Mouse (Mus musculus) c-Kit-positive CD71-positive TER-119-positive erythroid progenitor cells, embryonic 14.5 days (primary cell): ENCODE measurements around the gene Gnao1.

Experiments
- DNase-seq: peaks from one replicate; pipeline ENCODE4 v3.0.0-alpha.2; 2013; ENCODE audit warnings: low spot score

Gene Gnao1

DNA sequence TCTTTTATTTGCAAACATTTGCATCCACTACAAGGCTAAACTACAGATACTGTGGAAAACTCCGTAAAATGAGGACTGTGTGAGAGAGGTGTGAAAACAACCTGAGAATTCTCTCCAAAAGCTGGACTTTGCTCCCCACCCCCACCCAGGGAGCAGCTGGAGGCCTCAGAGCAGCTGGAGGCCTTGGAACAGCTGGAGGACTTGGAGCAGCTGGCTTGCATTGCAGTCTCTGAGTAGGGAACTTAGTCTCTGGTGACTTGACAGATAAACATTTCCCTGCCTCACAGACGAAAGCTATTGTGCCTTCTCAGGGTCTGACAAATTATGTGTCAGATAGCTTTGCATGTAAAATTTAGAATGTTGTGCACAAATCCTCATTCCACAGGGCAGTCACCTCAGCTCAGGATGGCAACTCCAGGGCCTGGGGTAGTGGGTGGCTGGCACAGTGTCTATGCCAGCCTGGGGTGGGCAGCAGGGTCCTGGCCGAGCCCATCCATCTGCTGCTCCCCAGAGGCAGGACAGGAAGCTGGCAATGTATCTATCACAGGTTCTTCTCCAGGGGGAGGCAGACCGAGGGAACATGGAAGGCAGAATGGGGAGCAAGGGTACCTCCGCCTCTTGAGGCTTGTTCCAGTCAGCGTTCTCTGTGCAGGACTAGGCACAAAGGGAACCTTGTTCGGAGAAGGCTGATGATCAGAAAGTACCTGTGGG is 87.2 kb downstream of the Gnao1 start:
- DNase-seq: no peak

DNA sequence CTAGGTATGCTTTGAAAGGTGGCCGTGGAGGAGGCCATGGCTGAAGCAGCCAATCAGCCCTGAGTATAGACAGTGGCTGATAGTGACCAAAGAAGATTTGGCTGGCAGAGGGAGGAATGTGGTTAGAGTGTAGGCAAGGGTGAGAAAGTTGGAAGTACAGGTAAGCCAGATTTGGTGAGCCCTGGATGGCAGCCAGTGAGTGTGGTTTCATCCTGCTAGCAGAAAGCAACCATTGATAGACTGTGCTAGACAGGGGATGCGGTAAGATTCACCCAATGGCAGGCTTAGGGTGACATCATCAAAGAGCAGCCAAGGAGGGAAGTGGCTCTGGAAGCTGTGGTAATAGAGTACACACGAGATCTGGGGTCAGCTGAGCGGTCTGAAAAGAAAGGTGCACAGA is 88.8 kb downstream of the Gnao1 start:
- DNase-seq: no peak

DNA sequence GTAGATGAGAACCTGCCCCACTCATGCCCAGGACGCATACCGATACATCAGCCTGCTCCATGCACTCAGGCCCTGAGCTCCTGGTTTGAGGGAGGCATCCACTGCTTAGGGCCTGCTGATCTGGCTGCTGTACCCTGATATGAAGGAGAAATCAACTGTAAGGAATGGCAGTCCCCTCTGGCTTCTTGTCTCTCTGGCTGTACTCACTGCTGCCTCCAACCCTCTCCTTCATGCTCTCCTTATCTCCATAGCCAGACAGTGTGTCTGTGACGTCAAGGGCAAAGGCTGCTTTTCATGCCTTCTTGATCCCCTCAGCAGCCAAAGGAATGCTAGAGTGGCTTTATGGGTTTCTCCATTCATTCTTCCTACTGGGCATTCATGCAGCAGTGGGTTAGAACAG is 92.3 kb downstream of the Gnao1 start:
- DNase-seq: peak; percentile 72

DNA sequence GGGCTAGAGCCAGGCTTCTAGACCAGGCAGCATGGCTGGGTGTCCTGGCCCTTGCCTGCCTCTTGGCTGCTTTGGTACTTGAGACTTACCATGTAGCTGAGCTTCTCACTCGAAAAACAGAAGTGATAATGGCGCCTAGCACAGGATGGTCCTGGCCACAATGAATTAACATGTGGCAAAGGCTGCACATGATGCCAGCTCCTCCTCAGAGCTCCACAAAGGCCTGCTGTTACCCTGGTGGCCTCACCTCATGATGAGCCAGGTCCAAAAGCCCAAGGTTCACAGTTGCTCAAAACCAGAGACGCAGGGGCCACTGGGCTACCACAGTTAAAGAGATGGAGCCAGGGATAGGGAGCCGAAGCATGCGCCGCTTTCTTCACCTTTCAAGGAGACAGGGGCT is 97.2 kb downstream of the Gnao1 start:
- DNase-seq: no peak

DNA sequence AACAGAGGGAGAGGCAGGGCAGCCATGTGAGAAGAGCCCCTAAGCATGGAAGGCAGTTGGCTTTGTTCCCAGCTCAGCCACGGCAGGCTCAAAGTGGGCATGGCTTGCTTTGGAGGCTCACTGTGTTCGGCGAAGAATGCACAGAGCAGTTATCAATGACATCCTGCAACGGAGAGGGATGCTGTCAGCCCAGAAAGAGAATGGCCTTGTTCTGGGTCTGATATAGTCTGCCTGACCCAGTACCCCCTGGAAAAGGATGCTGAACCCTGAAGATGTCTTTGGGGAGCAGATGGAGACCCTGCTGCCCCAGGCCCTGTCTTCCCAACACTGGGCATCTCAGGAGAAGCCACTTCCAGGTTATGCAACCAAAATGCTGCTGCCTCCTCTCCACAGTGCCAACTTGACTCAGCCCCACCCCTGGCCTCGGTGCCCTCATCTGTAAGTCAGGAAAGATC is 98.2 kb downstream of the Gnao1 start:
- no peak for DNase-seq

DNA sequence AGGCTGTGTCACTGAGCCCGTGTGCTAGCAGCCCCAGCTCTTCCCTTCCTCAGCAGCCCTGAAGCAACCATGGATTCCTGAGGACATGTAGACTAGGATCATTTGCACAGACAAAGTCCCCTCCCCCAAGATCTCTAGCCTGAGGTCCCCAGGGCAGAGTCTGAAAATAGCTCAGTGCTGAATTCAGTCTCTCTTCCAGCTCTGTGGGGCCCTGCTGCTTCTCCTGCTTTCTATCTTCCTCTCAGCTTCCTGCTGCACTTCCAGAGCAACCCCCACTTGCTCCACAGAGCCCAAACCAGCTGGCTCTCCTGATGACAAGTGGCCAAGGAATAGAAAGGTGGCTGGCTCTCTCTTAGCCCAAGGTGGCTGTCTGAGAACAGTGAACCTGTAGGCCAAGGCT is 98.8 kb downstream of the Gnao1 start:
- DNase-seq: no peak

DNA sequence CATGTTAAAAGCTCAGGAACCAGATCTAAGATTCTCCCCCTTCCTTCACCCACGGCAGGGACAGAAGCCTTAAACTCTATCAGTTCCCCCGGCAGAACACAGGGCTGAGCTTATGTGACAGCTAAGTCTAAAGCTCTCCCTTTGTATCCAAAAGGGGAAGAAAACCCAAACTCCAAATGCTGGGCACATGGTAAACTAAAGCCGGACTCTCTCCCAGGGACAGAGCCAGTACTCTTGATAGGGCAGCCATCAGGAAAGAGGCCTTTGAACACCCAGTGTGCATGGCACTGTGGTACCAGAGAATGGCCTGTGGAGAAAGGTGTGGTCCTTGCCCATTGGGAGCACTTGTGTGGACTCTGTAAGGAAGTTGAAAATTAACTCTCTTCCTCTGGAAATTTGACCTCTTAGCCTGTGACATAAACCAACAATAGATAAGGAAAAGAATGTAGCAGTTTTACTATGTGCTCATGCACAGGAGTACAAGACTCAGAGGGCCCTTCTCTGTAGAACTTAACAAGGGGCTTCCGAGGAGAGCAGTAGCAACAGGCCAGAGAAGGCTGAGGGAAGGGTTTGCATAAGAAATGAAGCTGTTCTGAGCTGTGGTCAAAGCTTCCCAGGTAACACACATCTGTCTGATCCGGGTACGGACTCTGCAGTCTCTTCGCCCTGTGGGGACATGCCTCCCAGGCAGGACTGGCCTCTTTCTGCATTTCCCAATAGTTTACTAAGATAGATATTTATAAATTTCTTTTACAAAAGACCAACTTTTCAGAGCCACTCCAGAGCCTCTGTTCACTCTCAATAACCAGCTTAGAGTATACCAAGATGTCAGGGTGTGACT is 102.2 kb downstream of the Gnao1 start:
- no peak for DNase-seq

DNA sequence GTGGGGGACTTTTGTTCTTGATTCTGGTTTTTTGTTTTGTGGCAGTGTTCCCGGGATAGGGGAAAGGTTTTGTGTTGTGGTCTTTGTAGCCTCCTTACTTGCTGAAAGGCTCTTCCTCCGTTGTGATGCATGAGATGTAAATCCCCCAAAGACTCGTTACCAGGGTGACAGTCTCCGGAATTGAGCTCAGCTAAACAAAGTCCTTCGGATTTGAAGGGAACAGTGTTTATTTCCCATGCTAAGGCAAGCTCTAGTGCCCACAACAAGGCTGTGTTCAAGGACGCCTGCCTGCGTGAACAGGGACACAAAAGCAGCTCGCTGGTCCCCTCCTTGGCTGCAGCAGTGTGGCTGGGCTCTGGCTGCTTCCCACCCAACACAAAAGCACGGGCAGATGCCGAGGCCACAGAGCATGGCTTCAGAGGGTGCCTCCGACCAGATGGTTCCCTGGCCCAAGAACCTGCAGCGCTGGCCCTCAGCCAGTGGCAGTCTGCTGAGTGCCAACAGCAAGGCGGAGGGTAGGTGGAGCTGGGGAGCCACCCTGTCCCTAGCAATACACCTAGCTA is 108.2 kb downstream of the Gnao1 start:
- no peak for DNase-seq

DNA sequence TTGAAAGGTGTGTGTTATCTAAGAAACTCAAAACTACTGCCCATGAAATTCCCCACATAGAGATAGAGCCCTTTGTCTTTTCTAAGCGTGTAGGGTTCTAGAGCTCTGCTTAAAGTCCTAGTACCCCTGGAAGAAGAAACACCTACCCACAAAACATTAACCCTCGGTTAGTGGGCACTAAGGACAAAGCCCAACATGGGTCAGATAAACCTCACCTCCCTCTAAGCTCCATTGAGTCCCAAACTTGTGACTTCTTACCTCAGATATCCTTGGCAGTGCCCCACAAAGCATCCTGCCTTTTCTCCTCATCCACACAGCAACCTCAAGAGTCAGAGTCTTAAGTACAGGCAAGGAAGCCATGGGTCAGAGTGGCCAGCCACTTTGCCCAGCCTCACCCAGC is 108.8 kb downstream of the Gnao1 start:
- no peak for DNase-seq

DNA sequence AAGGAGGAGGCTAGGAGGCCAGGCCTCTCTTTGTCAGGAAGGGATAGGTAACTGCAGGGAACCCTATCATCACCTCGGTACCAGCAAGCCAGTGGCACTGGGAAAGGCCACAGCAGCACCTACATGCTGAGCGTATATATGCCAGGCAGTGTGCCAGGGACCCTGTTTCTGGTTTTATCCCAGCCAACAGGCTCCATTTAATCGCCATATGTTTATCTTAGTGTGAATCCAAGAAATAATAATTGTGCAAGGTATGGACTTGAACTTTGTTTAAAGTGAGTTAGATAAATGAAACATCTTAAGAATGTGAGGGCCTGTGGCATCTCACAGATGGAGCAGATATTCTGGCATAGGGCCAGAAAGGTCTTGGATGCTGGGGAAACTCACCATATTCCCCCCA is 109.7 kb downstream of the Gnao1 start:
- DNase-seq: no peak

DNA sequence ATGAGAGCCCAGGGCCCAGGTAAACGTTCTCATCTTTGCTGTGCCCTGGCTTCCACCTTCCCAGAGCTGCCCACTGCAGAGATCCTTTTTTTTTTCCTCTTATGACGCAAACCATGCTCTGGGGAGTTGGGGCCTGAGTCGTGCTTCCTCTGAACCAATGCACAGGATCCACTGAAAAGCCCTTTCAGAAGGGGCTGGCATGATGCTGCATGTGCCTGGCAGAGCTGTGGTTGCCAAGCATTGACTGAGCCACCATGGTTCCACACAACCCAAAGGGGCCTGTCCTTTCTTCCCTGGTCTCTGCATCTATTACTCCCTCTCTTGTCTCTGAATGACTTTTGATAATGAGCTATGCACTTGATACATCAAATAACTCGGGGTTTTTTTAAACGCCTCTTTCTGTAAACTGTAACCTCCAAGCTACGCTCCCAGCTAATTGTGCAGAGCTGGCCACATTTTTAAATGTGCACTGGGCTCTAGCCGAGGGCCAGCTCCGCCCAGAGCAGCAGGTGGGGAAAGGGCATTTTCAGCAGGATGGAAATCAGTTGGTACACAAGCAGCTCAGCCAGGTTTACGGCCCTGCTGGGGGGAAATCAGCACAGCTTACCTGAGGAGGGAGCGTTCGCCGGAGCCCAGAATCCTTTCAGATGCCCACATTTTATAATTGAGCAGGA is 110.3 kb downstream of the Gnao1 start:
- DNase-seq: no peak

DNA sequence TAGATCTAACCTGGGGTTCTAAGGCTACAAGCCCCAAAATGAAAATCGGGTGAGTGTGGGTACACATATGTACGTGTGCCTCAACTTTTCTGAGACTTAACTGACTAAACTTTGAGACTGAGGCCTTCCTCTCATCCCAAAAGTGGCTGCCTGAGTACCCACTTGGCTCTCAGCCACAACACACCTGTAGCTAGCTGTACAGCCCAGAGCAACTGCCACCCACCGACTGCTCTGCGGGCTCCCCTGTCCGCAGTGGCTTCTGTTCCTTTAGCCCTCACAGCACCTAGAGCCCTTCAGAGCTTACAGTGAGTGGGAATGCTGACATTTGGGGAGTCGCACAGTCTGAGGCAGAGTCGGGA is 110.8 kb downstream of the Gnao1 start:
- no peak for DNase-seq

DNA sequence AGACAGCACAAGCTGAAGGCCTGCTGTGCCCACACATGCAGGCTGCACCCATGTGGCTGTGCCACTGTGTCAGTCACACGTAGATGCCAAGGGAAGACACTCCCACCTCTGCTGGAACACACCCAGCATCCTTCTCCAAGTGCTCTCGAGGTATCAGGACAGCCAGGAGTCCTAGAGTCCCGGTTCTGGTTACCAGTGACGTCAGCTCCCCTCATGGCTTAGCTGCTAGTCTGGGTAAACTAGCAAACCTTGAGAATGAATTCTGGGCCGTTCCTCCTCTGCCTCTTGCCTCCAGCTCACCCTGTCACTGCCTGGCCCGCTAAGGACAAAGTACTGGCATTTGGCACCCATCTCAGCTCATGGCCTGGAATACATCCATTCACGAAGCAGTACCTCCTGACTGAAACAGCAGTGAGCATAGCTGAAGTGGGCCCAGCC is 114.2 kb downstream of the Gnao1 start:
- DNase-seq: no peak

DNA sequence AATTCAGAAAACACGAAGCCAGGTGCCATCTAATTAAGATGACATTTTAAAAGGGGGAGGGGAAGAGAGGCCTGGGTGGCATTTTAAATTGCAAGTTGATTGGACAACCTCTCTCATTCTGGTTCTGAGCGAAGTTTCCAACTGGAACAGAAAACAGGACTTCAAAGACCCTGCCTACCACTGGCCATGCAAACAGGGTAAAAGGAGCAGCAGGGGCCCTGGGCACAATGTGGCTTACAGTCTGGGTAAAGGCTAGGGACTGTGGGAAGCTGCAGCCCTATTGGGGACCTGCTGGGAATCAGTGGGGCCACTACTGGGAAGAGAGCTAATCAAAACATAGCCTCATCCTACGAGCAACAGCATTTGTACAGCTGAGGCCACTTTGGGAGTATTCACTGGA is 115.7 kb downstream of the Gnao1 start:
- no peak for DNase-seq

DNA sequence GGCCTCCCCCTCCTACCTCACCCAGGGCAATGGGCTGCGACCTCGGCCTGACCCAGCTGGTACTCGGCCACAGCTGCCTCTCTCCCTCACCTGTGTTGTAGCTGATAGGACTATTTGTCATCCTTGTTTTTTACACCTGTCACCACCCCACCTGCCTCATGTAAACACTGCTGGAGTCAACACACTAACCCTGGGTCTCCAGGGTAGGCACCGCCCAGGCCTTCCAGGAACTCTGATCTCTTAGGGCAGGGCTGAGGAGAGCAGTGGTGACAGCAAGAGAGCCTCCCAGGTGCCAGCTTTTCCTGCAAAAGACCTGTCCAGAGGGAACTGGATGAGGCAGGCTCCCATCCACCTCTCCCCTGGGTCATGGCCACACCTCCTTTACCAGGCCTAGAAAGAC is 119.5 kb downstream of the Gnao1 start:
- DNase-seq: no peak

DNA sequence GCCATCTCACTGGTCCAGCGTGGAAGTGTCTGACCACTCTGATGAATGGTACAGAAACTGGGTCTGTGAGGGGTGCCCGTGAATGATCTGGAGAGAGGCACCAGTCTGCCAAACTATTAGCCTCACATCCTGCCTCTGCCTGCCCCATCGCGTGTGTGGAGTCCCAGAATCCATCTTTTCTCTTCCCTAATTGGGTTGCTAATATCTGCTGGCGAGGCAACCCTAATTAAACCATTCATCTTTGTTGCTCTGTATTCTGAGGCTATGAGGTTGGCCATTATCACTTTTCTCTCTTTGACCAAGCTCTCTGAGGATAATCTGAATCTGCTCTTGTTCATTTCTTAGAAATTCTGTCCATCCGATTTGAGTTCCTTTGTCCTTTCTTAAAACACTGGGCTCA is 121.6 kb downstream of the Gnao1 start:
- DNase-seq: no peak

DNA sequence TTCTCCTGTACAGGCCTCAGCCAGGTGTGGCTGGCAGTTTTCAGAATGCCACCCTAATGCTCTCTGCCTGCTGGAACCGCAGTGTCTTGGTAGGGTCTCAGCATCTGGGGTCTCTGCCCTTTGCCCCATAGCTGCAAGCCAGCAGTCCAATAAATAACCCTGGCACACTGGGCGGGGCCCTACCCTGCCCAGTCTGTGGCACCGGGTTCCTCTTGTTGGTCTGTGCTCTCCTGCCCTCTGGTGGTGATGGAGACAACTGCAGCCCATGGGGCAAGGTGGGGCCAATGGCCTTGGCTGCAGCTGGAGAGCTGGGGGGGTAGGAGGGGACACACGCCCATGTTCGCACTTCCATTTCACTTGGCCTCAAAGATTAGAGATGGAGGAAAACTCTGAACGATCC is 123.1 kb downstream of the Gnao1 start:
- DNase-seq: peak; percentile 60

DNA sequence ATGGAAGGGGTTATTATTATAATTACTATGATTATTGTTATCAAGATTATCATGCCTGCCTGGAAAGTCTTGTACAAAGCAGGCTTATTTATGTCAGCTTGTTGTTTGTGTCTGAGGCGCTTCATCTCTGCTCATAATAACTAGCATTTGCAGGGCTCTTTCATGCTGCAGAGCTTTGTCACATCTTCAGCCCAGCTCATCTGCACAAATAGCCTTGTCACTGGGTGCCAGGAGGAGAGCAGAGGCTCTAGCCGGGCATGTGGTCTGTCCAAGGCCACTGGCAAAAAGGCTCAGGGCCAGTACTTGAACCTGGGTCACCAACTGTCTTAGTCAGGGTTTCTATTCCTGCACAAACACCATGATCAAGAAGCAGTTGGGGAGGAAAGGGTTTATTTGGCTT is 123.5 kb downstream of the Gnao1 start:
- no peak for DNase-seq

DNA sequence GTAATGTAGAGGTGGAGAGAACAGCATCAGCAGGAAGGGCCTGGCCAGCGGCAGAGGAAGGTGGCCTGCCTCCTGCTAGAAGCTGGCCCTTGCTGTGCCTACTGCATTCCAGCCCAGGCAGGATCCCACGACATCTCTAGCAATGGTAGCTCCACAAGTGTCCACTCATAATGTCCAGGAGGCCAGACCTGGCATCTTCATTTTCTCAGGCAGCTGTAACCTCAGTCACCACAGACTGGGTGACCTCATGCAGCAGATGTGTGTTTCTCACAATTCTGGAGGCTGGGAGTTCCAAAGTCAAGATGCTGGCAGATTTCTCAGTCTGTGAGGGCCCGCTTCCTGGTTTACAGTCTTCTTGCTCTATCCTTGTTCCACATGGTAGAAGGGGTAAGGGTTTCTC is 128.4 kb downstream of the Gnao1 start:
- DNase-seq: no peak

DNA sequence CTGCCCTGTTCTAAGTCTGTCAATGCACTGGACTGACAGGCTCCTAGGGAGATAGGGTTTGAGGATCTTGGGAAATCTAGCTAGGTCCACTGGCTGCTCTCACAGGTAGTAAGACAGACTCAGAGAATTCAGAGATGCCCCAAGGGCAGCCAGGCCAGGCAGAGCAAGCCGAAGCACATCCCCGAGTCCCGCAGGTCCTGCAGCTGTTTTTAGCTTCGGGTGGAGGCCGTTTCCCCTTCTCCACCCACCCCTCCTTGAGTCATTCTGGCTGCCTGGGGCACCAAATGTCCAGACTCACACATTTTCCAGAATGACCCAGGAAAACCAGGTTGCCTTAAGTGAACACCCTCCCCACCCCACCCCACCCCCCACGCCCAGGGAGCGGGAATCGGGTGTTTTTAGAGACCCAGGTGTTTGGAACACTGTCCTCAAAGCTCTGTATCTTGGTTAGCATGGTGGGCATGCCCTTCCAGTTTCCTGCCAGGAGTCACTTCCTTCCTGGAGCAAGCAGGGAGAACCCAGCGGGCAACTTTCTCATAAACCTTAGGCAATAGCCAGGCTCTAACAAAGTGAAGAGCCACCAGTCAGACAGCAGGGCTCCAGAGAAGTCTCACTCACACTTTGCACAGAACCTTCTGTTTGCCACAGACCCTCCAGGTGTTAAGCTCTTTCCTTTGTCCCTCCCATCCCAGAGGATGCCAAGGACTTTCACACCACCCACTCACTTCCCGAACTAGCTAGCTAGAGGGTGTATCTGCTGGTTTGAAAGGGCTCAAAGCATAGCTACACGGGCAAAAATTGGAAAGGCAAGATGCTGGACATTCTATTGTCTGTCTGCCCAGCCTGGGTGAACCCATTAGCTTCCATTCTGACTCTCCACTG is 131.0 kb downstream of the Gnao1 start:
- DNase-seq: no peak

DNA sequence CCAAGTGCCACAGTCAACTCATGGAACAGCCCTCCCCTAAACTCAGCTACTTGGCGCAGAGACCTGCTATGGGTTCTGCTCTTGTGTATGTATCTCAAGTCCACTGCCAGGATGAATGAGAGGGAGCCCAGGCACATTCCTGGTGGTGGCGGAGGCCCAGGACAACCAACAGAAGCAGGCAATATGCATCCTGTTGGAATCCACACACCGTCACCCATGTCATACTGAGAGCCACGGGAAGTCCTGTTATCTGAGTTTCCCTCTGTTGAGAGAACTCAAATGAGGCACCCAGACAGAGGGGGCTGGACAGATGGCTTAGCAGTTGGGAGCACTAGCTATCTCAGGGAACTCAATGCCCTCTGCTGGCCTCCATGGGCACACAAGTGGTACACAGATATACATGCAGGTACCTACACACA is 131.9 kb downstream of the Gnao1 start:
- DNase-seq: no peak

DNA sequence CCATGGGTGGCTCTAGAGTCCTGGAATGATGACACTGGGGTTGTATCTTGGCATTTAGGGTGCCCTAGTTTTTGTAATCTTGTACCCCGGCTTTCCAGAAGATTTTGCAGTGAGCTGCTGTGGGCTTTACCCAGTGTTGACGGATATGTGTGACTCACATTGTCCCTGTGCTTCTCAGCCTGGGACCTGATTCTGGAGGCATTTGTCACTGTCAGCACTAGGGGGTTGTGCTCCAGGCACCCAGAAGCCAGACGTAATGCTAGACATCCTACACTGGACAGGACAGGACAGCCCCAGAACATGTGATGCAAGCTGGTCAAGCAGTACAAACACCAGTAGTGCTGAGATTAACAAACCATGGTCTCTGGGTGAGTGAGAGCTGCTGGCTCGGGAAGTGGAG is 136.0 kb downstream of the Gnao1 start:
- no peak for DNase-seq
